Mouse (Mus musculus): ENCODE results near the gene Leprot.
A peak's percentile ranks its signal among the peaks of the same experiment; 100 is the strongest.

Gene Leprot

DNA sequence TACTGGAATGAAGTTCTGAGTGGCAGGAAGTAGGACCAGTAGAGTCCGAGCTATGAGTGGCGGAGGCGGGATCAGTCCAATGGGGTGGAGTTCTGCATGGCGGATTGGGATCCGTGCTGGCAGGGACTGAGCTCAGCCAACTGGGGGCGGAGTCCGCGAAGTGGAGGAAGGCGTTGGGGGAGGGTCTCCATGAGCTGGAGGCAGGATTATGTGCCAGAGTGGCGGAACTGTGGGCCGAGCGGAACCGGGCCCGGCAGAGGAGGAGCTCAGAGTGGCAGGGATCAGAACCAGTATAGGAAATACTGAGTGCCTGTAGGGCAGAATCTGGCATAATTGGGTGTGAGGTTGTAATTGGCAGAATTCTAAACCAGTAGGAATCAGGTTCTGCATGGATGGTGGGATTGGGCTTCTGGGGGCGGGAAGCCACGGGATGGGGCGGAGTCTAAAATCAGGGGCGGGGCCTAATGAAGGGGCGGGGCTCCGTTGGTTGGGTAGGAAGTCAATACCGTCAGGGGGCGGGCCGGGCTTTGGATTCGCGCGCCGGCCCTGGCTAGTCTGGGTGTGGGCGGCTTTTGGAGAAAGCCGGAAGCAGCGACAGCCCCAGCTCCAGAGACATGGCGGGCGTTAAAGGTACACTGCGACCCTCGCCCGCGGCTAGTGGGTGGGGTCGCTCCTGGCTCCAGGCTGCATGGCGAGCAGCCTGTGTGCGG lies at the start of gene Leprot:
Leprot (plus strand) TSS at position 523 of the 710 bp plus-strand sequence.
- peak; percentile 96 for DNase-seq

DNA sequence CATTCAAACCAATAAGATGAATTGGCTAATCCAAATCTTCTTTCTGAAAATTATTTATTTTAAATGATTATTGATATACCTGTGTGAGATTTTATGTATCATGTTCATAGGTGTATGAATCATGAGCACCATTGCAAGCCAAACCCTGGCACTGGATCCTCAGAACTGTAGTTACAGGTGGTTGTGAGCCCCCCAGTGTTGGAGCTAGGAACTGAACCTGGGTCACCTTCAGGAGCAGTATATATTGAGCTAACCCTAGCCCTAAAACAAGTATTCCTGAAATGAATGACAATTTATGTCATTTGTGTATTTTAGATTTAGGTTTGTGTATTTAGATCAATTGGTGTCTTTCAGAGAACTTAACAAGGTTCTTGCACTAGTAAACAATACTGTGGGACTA lies 45.8 kb upstream of the Leprot start:
- DNase-seq: peak; percentile 17

DNA sequence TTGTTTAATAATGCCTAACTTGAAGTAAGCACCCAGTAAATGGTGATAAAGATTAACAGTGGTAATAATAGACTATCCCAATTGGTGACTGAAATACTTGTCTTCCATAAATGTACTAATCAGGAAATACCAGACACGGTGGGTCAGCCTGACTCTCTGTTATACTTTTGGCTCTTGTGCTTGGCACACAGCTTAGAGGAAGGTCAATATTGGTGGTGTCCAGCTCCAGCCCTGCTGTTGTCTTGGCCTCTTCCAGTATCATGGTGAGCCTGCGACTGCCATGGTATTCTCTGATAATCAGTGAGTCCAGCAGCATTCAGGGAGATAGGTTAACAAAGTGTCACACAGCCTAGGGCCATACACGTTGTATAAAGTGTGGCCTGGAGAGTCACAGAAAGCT lies 43.9 kb upstream of the Leprot start:
- DNase-seq: no peak

DNA sequence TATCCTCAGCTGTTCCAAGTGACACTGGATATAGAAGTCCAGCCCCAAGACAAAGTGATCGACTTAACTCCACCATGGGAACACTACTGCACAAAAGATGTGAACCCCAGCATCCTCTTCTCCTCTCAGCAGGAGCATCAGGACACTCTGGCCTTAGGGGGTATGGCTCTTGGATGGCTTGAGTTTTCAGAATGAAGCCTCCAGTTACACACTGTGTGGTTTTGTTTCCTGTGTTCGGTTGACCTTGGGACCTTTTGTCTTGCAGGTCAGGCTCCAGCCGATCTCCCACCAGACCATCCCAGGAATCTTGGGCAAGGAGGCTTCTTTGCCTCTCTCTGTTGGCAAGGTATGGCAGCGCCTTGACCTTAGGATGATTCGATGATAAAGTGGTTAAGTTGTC lies 31.0 kb upstream of the Leprot start:
- DNase-seq: no peak

DNA sequence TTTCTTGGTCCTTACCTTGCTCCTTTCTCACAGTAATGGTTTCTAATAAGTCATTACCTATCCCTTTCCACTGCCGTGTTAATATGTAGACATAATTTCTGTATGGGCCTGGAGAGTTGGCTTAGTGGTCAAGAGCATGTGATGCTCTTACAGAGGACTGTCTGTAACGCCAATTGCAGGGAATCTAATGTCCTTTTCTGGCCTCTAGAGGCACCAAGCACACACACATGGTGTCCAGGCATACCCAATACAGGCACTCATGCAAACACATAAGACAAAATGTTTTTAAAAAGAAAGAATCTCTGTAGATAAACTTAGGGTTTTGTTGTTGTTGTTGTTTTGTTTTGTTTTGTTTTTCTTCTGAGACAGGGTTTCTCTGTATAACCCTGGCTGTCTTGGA lies 29.8 kb upstream of the Leprot start:
- no peak for DNase-seq

DNA sequence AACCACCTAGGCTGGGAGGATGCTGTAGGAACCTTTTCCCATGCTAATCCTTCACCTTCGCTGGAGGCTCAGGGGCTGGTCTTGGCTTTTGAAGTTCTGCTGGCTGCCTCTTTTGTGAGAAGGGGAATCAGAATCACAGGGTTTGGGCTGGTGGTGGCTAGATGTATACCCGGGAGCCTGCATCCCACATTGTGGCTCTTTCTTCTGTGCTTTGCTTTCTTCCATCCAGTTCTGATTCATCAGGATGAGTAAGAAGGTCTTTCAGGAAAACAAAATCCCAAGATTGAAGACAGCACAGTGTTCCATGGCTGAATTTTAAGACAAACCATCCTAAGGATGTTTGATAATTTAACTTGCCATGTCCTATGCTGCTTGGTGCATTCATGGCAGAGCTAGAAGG lies 27.3 kb upstream of the Leprot start:
- DNase-seq: no peak

DNA sequence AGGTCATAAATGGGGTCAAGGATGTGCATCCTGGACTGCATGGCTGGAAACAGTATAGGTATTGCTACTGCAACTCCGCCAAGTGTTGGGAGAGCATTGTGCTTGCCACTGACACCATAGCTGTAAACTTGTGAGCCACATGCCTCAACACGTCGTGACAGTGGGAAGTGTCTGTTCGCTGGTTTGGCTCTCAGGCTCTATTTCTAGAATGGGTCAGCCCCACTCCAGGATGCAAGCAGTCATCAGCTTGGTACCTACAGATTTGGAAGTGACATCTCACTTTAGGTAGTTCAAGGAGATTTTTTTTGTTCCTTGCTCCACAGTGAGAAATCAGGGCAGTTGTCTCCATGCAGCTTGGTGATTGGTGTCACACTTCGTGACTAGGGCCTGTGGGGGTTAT lies 26.3 kb upstream of the Leprot start:
- no peak for DNase-seq

DNA sequence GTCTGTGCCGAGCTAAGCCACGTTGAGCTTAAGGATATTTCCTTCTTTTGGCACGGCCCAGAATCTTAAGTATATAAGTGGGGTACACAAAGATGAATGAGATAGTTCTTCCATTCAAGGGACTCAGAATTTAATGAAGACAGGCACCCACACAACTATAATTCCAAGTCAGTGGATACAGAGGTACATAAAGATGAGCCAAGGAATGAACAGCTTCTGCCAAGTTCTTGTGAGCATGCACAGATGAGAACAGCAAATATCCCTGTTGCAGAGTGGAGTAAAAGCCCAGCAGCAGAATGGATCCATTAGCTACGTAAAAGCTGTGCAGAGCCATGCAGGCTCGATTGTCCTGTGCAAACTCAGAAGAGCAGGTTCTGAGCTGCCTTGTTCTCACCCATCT lies 22.2 kb upstream of the Leprot start:
- DNase-seq: no peak

DNA sequence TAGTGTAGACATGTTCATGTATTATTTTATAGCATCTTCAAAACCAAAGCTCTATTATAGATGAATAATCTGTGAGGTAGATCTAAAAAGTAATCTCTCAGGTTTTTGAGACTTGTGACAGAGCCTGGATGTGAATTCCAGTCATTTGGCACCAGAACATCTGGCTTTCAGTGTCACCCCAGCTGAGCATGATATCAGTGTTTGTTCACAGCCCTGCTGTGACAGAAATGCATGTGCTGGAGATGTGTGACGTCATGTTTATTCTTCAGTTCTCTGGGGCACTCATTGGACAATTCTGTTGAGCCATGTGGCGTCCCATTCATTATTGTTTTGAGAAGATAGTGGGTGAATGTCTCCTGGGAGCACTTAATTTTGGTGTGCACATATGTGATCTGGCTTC lies 11.9 kb upstream of the Leprot start:
- DNase-seq: no peak

DNA sequence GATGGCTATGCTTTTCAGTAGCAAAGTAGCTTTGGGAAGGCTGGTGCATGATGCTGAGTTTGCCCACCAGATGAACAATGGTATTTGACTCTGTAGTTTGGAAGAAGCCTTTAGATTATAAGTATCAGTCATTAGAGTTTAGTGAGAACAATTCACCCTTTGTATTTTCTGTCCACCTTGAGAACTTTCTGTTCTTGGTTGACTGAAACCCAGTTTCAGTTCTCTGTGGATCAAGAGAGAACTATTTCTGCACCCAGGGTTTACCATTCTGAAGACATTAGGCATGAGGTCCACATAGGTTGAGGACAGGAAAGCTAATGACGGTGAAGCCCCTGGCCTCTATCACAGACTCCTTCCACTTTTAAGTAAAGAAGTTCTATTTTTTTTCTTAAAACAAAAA lies 10.0 kb upstream of the Leprot start:
- no peak for DNase-seq

DNA sequence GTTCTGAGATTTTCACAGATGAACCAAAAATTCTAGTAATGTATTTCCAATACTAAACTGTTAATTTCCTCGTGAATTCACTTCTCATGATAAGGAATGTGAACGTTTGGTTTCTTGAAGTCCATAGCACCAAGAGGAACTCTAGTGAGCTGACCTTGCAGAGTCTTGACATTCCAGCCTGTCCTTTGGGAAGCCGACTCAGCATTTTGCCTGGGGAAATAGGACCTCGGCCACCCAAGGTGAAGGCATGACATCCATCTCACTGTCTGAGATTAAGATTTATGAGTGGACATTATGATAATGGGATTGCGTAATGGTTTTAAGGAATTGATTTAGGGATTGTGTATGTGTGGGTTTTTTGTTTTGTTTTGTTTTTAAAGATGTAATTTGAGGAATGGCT lies 6.9 kb upstream of the Leprot start:
- no peak for DNase-seq

DNA sequence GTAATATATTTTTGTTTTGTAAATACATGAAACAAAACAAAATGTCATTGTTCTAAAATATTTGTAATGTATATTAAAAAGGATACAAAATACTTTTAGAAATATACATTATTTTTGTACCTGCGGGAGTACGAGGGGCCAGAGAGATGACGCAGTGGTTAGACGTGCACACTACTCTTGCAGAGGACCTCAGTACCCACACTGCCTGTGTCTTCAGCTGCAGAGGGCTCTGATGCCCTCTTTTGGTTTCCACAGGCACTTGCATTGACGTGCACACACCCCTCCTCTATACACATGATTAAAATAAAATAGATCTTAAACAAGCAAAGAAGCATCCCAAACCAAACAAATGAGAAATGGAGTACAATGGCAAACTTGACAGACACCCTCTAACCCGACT lies 4.8 kb upstream of the Leprot start:
- DNase-seq: no peak

DNA sequence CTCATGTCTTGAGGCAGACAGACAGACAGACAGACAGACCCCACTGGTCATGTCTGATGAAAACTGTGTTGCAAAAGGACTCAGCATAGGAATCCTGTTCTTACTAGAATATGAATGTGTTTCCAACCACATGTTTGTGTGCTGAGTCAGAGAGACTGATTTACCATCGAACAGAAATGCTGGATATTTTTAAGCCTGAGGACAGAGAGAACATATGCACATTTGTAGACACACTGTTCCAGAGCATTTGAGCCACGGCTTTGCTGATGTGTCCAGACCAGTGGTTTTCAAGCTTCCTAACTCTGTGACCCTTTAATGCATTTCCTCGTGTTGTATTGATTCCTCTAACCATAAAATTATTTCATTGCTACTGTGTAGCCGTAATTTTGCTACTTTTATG lies 4.3 kb upstream of the Leprot start:
- no peak for DNase-seq

DNA sequence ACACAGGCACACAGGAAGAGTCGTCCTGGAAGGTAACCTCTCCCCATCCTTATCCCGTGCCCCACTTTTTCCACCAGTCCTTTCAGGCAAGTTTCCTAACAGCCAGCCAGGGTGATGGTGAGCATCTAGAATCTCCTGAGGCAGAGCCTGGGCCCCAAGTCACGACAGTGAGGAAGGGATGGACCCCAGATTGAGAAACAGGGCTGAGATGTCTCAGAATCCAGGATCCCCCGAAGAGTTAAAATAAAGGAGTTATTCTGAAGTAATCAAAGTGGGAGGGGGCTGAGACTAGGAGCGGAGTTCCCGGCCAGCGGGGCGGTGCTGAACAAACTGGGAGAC lies 692 bp upstream of the Leprot start:
- DNase-seq: no peak

DNA sequence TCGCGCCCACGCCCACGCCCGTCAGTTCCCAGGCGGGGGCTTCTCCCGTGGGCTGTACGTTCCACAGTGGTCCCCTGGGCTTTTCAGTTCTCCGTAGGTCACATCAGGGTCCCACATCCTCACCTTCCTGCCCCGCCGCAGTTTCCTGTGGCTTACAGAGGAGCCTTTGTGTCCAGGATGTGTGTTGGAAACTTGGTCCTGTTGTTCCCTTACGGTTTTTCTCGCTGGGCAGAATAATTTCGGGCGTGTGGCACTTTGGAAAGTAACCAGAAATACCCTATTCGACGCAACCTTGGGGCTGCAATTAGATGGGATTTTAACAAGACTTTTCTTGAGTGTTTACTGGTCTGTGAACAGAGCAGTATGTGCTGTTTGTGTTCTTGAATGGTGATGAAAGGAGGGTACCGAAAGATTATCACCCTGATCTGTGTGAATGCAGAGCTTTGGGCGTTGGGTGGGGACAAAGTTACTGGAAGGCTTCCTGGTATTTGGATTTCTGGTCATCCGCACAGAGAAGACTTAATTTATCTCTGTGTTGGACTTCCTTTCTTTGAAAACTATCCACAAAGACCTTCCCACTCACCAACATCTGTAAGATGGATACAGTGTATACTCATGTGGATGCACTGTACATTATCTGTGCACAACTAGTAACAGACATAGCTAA lies 591 bp downstream of the Leprot start:
- peak; percentile 59 for DNase-seq

DNA sequence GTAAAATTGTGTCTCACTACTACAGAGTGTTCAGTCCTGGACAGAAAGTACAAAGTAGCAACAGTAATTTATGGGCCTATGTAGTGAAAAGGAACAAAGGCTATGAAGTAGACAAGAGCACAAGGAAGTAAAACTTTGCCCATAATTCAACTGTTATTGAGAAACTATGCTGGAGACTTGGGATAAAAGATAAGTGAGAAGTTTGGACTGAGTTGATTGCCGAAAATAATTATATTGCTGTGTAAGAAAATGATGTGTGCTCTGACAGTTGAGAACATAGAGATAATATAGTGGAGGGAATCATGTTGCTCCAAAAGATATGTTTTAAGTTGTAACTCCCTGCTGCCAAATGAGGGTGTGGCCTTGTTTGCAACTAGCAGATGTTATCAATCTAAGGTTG lies 1.2 kb downstream of the Leprot start:
- DNase-seq: peak; percentile 35

DNA sequence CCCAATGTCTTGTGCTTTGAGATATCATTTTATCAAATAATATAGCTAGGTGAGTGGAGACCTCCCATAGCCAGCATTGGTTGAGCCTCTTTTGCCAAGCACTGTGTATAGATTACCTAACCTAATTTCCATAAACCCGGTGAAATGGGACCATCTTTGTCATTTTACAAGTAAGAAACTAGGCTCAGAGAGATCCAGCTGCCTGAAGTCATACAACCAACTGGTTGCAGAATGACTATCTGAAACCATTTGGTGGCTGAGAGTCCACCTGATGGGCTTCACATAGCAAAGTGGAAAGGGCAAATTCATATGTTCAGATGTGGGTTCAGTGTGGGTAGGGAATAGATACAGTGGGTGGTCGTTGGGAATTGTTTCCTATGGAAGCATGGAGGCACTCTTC lies 3.4 kb downstream of the Leprot start:
- DNase-seq: no peak

DNA sequence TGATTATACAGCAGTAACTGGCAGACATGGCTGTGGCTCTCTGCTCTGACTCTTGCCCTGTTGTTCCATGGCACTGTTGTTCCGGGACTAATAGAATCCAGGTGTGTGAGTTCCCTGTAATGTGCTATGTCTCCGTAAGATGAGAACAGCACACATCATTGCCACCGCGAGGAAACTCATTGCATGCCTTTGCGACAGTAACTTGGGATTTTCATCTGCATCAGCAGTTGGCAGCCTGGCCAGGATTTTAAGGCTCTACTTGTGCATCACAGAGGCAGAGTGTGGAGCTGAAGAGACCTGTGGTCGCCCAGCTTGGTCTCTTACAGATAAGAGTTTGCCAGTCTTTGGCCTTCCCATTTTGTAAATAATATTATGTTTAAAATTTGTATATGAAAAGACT lies 6.7 kb downstream of the Leprot start:
- peak; percentile 22 for DNase-seq

DNA sequence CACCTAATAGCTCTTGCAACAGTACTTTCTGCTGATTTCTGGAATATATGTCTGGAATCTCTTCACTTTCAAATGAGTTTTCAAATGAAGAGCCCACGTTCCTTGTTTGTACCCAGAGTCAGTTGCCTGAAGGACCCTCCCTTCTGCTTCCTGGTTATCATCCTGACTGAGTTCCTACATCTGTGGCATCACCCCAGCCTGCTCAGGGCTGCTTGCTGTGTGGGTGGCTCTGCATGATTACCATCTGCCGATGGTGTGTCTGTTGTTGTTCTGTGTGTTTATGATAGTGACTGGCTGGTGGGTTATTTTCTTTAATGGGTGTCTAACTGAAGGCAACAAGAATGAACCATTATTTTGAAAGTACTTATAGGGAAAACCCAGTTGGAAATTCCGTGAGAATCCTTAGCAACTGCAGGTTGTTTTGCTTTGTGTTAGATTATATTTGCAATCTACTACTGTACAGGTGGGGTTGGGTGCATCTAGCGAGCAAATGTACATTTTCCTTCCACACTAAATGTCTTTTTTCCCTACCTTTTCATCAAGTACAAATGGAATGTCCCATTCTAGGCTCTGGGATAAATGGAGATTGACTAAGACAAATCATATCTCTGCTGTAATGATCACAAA lies 7.4 kb downstream of the Leprot start:
- peak; percentile 81 for DNase-seq

DNA sequence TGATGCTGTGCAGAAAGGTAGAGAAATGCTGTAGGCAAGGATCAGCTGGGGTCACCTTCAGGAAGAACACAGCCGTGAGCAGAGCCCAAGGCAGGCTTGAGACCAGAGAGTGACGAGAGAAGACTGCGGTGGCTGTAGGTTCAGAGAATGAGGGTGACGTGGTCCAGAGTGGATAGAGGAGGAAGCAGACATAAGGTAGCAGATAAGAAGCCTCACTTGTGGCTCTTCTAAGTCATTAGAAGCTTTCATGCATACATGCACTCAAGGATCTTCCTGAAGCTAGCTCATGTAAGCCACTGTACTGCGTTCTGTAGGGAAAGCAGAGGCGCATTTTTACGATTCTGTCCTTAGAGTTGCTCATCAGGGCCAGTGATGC lies 7.9 kb downstream of the Leprot start:
- peak; percentile 38 for DNase-seq

DNA sequence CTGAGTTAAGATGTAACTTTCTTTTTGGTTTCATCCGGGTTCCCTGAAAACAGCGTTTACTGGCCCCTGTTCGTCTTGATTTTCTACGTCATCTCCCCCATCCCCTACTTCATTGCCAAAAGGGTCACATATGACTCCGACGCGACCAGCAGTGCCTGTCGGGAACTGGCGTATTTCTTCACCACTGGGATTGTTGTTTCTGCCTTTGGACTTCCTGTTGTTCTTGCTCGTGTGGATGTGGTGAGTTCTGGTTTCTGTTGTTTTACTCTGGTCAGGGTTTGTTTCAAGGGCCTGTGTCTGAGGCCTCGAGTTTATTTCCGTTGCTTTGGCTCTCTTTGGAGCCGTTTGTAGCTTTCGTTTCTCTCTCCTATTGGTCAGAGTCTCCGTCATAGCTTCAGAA lies 8.5 kb downstream of the Leprot start:
- DNase-seq: no peak

DNA sequence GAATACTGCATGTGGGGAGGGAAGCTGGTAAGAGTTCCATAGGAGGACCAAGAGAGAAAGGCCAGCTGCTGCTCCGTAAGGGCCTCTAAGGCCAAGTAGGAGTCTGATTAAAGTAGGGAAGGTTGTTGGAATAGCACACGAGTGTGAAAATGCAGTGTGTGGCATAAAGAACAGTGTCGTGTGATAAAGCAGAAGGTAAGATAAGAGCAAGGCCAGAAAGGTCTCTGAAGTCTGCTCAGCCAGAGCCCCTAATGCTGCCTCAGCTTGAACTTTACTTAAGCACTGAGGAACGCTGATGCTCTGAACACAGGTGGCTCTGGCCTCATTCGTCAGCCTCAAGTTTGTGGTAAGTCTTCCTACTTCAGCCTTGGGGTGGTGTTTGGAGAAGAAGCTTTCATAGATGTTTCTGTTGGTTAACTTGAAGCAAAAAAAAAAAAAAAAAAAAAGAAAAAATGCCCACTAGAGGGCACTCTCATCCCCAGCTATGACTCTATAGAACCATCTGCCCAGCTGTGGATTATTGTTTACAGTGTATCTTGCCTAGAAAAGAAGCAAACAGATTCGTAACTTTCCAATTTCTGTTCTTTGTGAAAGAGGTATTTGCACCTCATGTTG lies 9.5 kb downstream of the Leprot start:
- DNase-seq: peak; percentile 11

DNA sequence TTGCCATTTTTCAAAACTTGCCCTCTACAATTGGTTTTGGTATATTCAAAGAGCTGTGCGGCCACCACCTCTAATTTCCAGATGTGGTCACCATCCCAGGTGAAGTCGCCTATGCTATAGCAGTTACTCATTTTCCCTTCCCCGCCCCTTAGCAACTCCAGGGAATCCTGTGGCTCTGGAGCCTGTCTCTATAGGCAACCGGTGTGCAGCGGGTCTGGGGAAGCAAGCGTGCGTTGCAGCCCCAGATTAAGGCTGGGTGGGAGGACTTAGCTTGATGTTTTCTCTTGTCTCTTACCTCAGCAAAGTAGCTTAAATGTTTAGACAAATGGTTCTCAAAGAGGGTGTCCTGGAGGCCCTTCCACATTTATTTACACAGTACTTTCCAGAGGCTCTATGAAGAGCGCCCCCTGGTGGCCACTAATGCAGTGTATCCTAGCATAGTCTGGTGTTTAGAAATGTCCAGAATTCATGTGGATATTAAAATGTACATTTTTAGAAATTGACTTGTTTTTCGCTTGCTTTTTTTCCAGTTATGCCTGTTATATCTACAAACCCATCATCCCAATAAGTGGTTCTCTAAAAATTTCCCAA lies 16.7 kb downstream of the Leprot start:
- peak; percentile 71 for DNase-seq

DNA sequence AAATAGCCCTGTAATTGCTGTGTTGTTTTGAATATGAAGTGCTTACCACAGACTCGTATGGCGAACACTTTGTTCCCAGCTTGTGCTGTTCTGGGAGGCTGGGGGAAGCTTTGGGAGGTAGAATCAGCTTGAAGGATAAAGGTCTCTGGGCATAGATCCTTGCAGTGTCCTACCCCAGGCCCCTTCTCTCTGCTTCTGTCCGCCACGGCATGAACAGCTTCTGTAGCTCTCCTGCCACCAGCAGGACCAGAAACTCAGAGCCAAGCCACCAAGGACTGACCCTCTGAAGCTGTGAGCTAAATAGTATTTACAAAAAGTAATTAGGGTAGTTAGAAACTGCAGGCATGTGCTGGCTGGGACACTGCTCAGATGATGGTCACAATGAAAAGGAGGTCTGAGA lies 17.2 kb downstream of the Leprot start:
- no peak for DNase-seq
